Mouse (Mus musculus): ENCODE measurements around the gene Cyp1b1.

Gene Cyp1b1

GRCm38 (mm10) chr17:79713643-79714367 is 1.1 kb downstream of the Cyp1b1 start:
- DNase-seq (ENCODE audit: low spot score), result no peak

DNA sequence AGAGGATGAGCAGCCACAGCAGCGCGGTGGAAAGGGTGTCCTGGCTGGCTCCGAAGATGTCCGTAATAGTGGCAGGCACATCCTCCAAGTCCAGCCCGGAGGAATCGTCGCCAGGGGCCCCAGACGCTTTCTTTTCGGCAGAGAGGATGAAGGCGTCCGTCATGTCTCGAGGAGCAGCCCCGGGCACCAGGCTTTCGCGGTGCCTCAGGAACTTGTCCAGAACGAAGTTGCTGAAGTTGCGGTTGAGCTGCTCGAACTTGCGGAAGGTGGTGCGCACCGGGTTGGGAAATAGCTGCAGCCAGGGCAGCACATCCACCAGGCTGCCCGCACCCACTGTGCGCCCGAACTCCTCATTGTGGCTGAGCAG is 1.6 kb downstream of the Cyp1b1 start:
- DNase-seq (ENCODE audit: low spot score), result no peak

- no peak for DNase-seq (ENCODE audit: low spot score)
Observed at GRCm38 (mm10) chr17:79712536-79712935, 2.3 kb downstream of the Cyp1b1 start.

DNA sequence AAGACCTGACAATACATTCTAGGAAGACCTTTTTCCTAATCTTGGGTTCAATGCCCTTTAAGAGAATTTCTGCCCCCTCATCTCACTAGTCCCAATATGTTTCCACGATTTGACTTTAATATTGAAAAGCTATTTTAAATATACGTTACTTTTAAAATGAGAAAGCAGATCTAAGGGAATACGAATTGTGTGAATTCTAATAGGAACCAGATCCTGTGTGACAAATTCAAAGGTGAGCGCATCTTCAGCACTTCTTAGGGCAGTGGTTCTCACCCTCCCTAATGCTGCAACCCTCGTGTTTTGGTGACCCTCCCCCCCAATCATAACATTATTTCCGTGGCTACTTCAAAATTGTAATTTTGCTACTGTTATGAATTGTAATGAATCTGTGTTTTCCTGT is 2.9 kb downstream of the Cyp1b1 start:
- DNase-seq (ENCODE audit: low spot score), result no peak

GRCm38 (mm10) chr17:79710246-79710842 is 4.5 kb downstream of the Cyp1b1 start:
- no peak for DNase-seq (ENCODE audit: low spot score)

DNA sequence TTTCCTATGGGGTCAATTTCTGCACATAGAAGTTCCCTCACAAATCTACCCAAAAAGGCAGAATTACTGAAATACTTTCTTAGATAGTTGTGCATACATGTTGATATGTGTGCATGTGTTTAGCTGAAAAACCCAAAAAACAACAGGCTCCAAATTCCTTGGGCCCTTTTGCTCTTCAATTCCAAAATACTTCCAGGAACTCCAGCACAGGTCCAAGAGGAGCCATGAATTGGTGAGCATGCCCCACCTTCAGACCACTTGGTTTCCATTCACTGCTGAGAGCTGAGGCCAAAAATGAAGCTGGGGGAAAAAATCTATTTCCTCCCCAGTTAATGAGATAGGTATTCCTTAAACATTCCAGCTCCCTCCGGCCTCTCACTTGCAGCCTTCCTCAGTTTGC is 5.1 kb downstream of the Cyp1b1 start:
- no peak for DNase-seq (ENCODE audit: low spot score)

GRCm38 (mm10) chr17:79708168-79708567 is 6.7 kb downstream of the Cyp1b1 start:
- DNase-seq (ENCODE audit: low spot score), result no peak

- DNase-seq (ENCODE audit: low spot score), result no peak
Observed at GRCm38 (mm10) chr17:79705671-79706455, 9.0 kb downstream of the Cyp1b1 start.

DNA sequence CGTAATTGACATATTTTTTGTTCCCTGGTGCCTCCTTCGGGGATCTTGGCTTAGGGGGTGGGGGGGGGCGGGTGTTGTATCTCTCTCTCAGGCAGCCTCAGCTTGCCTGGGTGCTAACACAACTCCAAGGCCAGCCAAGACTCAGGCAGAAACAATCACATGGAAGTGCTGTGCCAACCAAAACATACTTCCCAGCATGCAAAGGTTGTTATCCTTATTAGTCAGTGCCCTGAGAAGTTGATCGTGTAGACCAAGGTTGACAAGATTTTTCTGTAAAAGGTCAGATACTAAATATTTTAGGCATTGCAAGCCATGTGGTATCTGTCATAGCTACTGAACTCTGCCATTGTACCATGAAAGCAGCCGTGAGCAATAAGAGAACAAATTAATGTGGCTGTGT is 14.0 kb downstream of the Cyp1b1 start:
- no peak for DNase-seq (ENCODE audit: low spot score)

DNA sequence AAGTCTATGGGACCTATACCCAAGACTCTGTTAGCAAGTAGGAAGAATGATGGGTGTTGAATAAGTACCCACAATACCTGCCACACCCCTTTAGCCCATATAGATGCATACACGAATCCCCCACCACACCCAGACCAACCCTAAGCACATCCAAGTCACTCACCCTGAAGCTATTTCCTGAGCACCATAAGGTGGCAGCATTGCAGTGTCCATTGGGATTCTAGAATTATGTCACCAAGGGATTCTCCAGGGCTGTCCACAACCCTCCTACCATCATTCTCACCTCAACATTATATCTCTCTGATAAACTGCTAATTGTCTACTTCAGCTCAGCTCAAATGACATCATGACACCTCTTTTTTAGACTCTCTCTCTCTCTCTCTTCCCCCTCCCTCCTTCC is 15.7 kb downstream of the Cyp1b1 start:
- DNase-seq (ENCODE audit: low spot score), result peak; percentile 33

DNA sequence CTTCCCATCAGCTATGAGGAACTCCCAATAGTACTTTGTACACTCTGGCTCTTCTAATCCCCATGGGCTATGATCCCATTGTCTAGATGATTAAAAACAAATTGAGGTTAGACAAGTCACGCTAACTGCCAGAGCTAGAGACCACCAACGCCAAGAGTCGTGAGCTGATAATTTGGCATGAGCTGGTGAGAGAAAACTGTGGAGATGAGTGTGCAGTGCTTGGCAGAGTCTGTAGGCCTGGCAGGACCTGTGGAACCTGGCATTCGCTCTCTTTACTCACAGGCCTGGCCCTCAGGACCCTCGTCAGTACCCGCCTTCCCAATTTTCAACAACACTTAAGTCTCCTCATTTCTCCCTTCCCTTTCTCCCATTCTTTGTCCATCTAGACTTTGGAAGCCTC is 19.3 kb downstream of the Cyp1b1 start:
- DNase-seq (ENCODE audit: low spot score), result no peak

GRCm38 (mm10) chr17:79695106-79695505 is 19.8 kb downstream of the Cyp1b1 start:
- no peak for DNase-seq (ENCODE audit: low spot score)

GRCm38 (mm10) chr17:79670837-79671236 is 44.0 kb downstream of the Cyp1b1 start:
- no peak for DNase-seq (ENCODE audit: low spot score)

- no peak for DNase-seq (ENCODE audit: low spot score)
Observed at GRCm38 (mm10) chr17:79664106-79664417, 50.8 kb downstream of the Cyp1b1 start.

DNA sequence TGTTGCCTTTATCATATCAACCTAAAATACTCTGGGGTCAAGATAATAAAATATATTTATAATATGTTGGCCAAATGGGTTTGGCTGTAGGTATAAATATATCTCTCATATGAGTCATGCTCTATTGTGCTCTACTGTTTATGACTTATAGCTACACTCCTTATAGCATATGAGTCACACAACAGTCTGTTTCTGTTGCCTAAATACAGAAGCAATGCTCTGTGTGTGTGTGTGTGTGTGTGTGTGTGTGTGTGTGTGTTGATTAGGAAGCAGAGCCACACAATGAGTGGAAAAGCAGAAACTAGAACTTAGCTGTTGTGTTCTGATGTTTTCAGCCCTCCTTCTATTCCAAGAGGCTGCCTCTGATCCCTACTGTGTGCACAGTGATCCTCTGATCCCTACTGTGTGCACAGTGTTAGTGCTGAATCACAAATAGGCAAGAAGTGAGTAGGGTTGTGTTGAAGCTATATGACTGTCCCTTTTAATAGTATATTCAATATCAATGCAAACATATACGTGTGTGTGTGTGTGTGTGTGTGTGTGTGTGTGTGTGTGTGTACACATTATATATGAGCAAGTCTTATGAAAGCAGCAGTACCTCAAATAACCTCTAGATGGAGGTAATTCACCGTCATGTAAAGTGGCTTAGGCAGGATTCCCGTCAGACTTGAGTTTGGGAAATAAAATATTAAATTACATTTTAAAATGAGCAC is 51.3 kb downstream of the Cyp1b1 start:
- peak; percentile 22 for DNase-seq (ENCODE audit: low spot score)

GRCm38 (mm10) chr17:79661848-79662247 is 53.0 kb downstream of the Cyp1b1 start:
- peak; percentile 10 for DNase-seq (ENCODE audit: low spot score)

GRCm38 (mm10) chr17:79661387-79661786 is 53.5 kb downstream of the Cyp1b1 start:
- peak; percentile 72 for DNase-seq (ENCODE audit: low spot score)

DNA sequence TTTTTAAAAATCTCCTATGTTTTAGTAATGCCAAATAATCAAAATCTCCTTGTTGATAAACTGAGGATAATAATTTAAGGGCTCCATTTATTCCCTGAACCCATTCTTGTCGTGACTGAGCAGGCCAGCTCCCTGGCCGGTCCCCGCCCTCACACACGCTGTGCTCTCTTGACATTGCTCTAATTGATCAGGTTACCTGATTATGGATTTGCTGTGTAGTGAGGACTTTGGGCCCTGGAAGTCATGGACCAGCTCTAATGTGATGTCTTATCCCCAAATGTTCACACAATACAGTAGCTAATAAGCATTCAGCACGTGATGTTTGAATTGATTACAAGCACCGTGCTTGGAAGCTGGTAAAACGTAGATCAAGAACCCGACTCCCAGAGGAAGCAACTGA is 56.0 kb downstream of the Cyp1b1 start:
- DNase-seq (ENCODE audit: low spot score), result no peak

DNA sequence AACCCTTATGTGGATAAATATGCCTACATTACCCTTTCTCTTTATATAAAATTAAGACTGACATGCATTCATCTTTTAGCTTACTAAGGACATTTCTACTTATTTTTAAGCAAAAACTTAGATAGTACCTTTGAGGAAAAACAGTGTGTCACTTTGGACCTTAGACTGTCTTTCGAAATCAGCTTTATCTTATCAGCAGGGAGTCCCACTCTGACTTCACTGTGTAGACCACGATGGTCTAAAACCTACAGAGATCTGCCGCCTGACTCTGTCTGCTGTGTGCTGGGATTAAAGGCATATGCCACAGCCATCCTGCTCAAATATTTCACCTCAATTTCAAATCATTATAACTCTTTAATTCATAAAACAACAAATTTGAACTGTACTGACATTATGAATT is 56.4 kb downstream of the Cyp1b1 start:
- DNase-seq (ENCODE audit: low spot score), result no peak

- no peak for DNase-seq (ENCODE audit: low spot score)
Observed at GRCm38 (mm10) chr17:79657785-79658184, 57.1 kb downstream of the Cyp1b1 start.

DNA sequence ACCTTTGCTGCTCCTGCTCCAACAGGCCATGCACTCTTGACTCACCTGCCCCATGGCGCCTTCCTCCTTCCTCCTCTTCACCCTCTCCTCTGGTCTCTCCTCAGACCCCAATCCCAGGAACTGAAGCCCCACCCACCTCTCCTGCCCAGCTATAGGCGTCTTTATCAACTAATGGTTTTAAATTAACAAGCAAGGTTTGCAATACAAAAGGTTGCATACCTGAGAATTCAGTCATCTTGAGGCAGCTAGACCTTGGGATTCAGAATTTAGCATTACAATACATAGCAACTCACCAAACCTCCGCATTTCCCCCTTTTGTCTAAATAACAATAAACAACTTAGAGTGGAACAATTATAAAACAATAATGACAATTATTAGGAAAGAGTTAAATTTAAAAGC is 60.7 kb downstream of the Cyp1b1 start:
- no peak for DNase-seq (ENCODE audit: low spot score)

DNA sequence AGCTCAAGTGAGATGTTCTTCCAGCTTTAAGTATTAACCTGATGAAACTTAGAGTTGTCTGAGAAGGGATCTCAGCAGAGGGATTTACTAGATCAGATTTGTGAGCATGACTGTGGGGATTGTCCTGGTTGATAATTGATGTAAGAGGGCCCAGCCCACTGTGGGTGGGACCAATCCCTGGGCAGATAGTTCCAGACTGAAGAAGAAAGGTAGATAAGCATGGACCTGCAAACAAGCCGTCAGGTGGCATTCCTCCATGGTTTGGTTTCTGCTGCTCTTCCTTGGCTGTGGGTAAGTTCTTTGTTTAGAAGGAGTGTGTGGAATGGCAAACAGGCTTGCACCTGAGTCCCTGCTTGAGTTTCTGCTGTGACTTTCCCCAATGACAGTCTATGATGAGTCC is 61.7 kb downstream of the Cyp1b1 start:
- no peak for DNase-seq (ENCODE audit: low spot score)

Measured in lung, postnatal 25 days (tissue).